Mouse (Mus musculus): Measurements from ENCODE around the gene Zbtb12. TPM values are rescaled to one million over a fixed set of nuclear protein-coding genes. Genes with fewer than 3 reads are reported as not detected.
"Not testable (repeated sequence)": the region's sequence is repeated elsewhere in the genome, so short reads cannot be mapped to it uniquely, and the experiment has no call there.

Gene Zbtb12
- polyA plus RNA-seq, 1 experiment from 2014 or later = 1.9 TPM

DNA sequence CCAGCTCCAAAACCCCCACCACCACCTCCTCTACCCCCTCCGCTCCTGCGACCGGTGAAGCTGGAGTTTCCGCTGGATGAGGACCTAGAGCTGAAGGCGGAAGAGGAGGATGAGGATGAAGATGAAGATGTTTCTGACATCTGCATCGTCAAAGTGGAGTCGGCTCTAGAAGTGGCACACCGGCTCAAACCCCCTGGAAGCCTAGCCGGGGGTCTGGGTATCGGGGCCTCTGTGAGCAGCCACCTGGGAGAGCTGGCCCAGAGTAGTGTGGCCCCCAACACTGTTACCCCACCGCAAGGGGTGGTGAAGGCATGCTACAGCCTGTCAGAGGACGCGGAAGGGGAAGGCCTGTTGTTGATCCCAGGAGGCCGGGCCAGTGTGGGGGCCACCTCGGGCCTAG is 16.4 kb downstream of the Zbtb12 start:
- Histone ChIP-seq H3K27ac (replicated peaks; ENCODE audit: low read depth, low read length) (no peak overlapping the region), H3K4me2 (ENCODE audit: low read depth, severe bottlenecking) (peak overlapping the region; percentile 89), H3K9me3 (ENCODE audit: control insufficient read depth, low read length) (no peaks in the 10 kb centered on the region), H3K9ac (ENCODE audit: low read length) (peak overlapping the region; percentile 93), H3K4me1 (ENCODE audit: control insufficient read depth, insufficient read depth, low read length) (peaks cover 19% of the 10 kb centered on the region; the same call in 1 of the 2 replicates), H3K27me3 (ENCODE audit: control insufficient read depth, insufficient read depth, low read length) (no peaks in the 10 kb centered on the region), H3K36me3 (ENCODE audit: control insufficient read depth, insufficient read depth, low read length) (peaks cover 8% of the 10 kb centered on the region), H3K4me3 (ENCODE audit: low read depth, low read length) (peak overlapping the region; percentile 83)
- ATAC-seq (ENCODE audit: insufficient number of reproducible peaks, low FRiP score, low TSS enrichment, low read depth) = no peak
- no peak for DNase-seq (ENCODE audit: low spot score)
- WGBS = 97% methylated on average over 15 of the region's 15 CpGs

DNA sequence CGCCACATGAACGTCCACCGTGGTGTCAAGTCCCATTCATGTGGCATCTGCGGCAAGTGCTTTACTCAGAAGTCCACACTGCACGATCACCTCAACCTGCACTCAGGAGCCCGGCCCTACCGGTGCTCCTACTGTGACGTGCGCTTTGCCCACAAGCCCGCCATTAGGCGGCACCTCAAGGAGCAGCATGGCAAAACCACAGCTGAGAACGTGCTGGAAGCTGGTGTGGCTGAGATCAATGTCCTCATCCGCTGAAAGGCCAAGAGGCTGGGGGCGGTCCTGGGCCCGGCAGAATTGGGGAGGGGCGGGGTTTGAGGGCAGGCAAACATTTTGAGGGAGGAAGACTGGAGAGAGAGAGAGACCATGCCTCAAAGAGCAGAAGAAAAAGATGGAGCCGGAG is 17.1 kb downstream of the Zbtb12 start:
- Histone ChIP-seq H3K9me3 (ENCODE audit: control insufficient read depth, low read length) (no peaks in the 10 kb centered on the region), H3K36me3 (ENCODE audit: control insufficient read depth, insufficient read depth, low read length) (peaks cover 12% of the 10 kb centered on the region), H3K9ac (ENCODE audit: low read length) (no peak overlapping the region), H3K4me1 (ENCODE audit: control insufficient read depth, insufficient read depth, low read length) (peaks cover 19% of the 10 kb centered on the region; the same call in 1 of the 2 replicates), H3K4me2 (ENCODE audit: low read depth, severe bottlenecking) (no peak overlapping the region), H3K27ac (replicated peaks; ENCODE audit: low read depth, low read length) (no peak overlapping the region), H3K4me3 (ENCODE audit: low read depth, low read length) (peak overlapping the region; percentile 83; the same call in 1 of the 2 replicates), H3K27me3 (ENCODE audit: control insufficient read depth, insufficient read depth, low read length) (no peaks in the 10 kb centered on the region)
- no peak for ATAC-seq (ENCODE audit: insufficient number of reproducible peaks, low FRiP score, low TSS enrichment, low read depth)
- DNase-seq (ENCODE audit: low spot score) = no peak
- 91% methylated on average over 17 of the region's 17 CpGs for WGBS

- H3K36me3 ChIP-seq (ENCODE audit: control insufficient read depth, insufficient read depth, low read length) = peaks cover 15% of the 10 kb centered on the region
- peak overlapping the region; percentile 95; the same call in 1 of the 2 replicates for H3K27ac ChIP-seq (replicated peaks; ENCODE audit: low read depth, low read length)
- H3K27me3 ChIP-seq (ENCODE audit: control insufficient read depth, insufficient read depth, low read length) = no peaks in the 10 kb centered on the region
- peak overlapping the region; percentile 97 for H3K9ac ChIP-seq (ENCODE audit: low read length)
- DNase-seq (ENCODE audit: low spot score) (no peak), ATAC-seq (ENCODE audit: insufficient number of reproducible peaks, low FRiP score, low TSS enrichment, low read depth) (no peak)
- peak overlapping the region; percentile 69 for H3K4me3 ChIP-seq (ENCODE audit: low read depth, low read length)
- peak overlapping the region; percentile 94 for H3K4me2 ChIP-seq (ENCODE audit: low read depth, severe bottlenecking)
- 22% methylated on average over 10 of the region's 10 CpGs for WGBS
- peaks cover 19% of the 10 kb centered on the region; the same call in 1 of the 2 replicates for H3K4me1 ChIP-seq (ENCODE audit: control insufficient read depth, insufficient read depth, low read length)
- no peaks in the 10 kb centered on the region for H3K9me3 ChIP-seq (ENCODE audit: control insufficient read depth, low read length)
These were observed 18.3 kb downstream of the Zbtb12 start for GRCm38 (mm10) chr17:34897373-34898159.

GRCm38 (mm10) chr17:34898160-34898586 is 18.9 kb downstream of the Zbtb12 start, which contains the start of the genes C2 and Ehmt2:
Gene C2 (minus strand): TSS chr17:34898265.
Gene Ehmt2 (plus strand): TSS chr17:34898469.
- Histone ChIP-seq H3K27ac (replicated peaks; ENCODE audit: low read depth, low read length) (peak within 1 kb of the TSS; percentile 95), H3K4me3 (ENCODE audit: low read depth, low read length) (peak within 1 kb of the TSS; percentile 69), H3K4me2 (ENCODE audit: low read depth, severe bottlenecking) (peak within 1 kb of the TSS; percentile 94), H3K36me3 (ENCODE audit: control insufficient read depth, insufficient read depth, low read length) (peaks cover 20% of the 10 kb centered on the region), H3K4me1 (ENCODE audit: control insufficient read depth, insufficient read depth, low read length) (peaks cover 19% of the 10 kb centered on the region; the same call in 1 of the 2 replicates), H3K27me3 (ENCODE audit: control insufficient read depth, insufficient read depth, low read length) (no peaks in the 10 kb centered on the region), H3K9me3 (ENCODE audit: control insufficient read depth, low read length) (no peaks in the 10 kb centered on the region), H3K9ac (ENCODE audit: low read length) (peak within 1 kb of the TSS; percentile 97)
- peak; percentile 87 for DNase-seq (ENCODE audit: low spot score)
- ATAC-seq (ENCODE audit: insufficient number of reproducible peaks, low FRiP score, low TSS enrichment, low read depth) = no peak
- WGBS = under 1% methylated on average over 25 of the region's 44 CpGs

- no peaks in the 10 kb centered on the region for H3K27me3 ChIP-seq (ENCODE audit: control insufficient read depth, insufficient read depth, low read length)
- H3K9me3 ChIP-seq (ENCODE audit: control insufficient read depth, low read length) = no peaks in the 10 kb centered on the region
- peak overlapping the region; percentile 94 for H3K4me2 ChIP-seq (ENCODE audit: low read depth, severe bottlenecking)
- peak overlapping the region; percentile 95 for H3K27ac ChIP-seq (replicated peaks; ENCODE audit: low read depth, low read length)
- H3K36me3 ChIP-seq (ENCODE audit: control insufficient read depth, insufficient read depth, low read length) = peaks cover 23% of the 10 kb centered on the region
- H3K4me1 ChIP-seq (ENCODE audit: control insufficient read depth, insufficient read depth, low read length) = peaks cover 16% of the 10 kb centered on the region; the same call in 1 of the 2 replicates
- 0% methylated on average over 10 of the region's 47 CpGs for WGBS
- peak overlapping the region; percentile 97 for H3K9ac ChIP-seq (ENCODE audit: low read length)
- ATAC-seq (ENCODE audit: insufficient number of reproducible peaks, low FRiP score, low TSS enrichment, low read depth) (no peak), DNase-seq (ENCODE audit: low spot score) (peak; percentile 70)
- H3K4me3 ChIP-seq (ENCODE audit: low read depth, low read length) = peak overlapping the region; percentile 69
These were observed 19.4 kb downstream of the Zbtb12 start for GRCm38 (mm10) chr17:34898706-34899052.

- H3K4me3 ChIP-seq (ENCODE audit: low read depth, low read length) = peak overlapping the region; percentile 69
- ATAC-seq (ENCODE audit: insufficient number of reproducible peaks, low FRiP score, low TSS enrichment, low read depth) = no peak
- WGBS = under 1% methylated on average over 40 of the region's 45 CpGs
- H3K27ac ChIP-seq (replicated peaks; ENCODE audit: low read depth, low read length) = peak overlapping the region; percentile 95
- H3K27me3 ChIP-seq (ENCODE audit: control insufficient read depth, insufficient read depth, low read length) = no peaks in the 10 kb centered on the region
- H3K36me3 ChIP-seq (ENCODE audit: control insufficient read depth, insufficient read depth, low read length) = peaks cover 23% of the 10 kb centered on the region
- H3K9ac ChIP-seq (ENCODE audit: low read length) = peak overlapping the region; percentile 97
- DNase-seq (ENCODE audit: low spot score) = peak; percentile 54
- H3K4me2 ChIP-seq (ENCODE audit: low read depth, severe bottlenecking) = peak overlapping the region; percentile 94
- H3K9me3 ChIP-seq (ENCODE audit: control insufficient read depth, low read length) = no peaks in the 10 kb centered on the region
- H3K4me1 ChIP-seq (ENCODE audit: control insufficient read depth, insufficient read depth, low read length) = peaks cover 12% of the 10 kb centered on the region; the same call in 1 of the 2 replicates
These were observed 20.0 kb downstream of the Zbtb12 start for GRCm38 (mm10) chr17:34899053-34899889.

DNA sequence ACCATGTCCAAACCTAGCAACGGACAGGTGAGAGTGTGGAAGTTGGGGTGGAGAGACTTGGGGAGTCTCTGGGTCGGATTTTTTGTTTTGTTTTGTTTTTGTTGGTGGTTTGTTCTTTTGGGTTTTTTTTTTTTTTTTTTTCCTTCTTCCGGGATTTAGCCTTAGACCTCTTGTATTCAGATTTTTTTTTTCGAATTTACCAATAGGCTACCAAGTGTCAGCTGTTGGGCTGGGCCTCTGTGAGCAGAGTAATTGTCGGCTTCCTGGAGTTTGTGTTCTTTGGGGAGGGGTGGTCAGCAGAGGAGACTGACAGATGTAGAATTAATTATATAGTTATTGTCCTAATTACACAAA is 20.6 kb downstream of the Zbtb12 start:
- ATAC-seq (ENCODE audit: insufficient number of reproducible peaks, low FRiP score, low TSS enrichment, low read depth) (no peak), DNase-seq (ENCODE audit: low spot score) (no peak)
- Histone ChIP-seq H3K4me2 (ENCODE audit: low read depth, severe bottlenecking) (peak overlapping the region; percentile 94), H3K9ac (ENCODE audit: low read length) (peak overlapping the region; percentile 97), H3K27me3 (ENCODE audit: control insufficient read depth, insufficient read depth, low read length) (no peaks in the 10 kb centered on the region), H3K36me3 (ENCODE audit: control insufficient read depth, insufficient read depth, low read length) (peaks cover 27% of the 10 kb centered on the region), H3K4me1 (ENCODE audit: control insufficient read depth, insufficient read depth, low read length) (peaks cover 12% of the 10 kb centered on the region; the same call in 1 of the 2 replicates), H3K4me3 (ENCODE audit: low read depth, low read length) (peak overlapping the region; percentile 69), H3K9me3 (ENCODE audit: control insufficient read depth, low read length) (no peaks in the 10 kb centered on the region), H3K27ac (replicated peaks; ENCODE audit: low read depth, low read length) (peak overlapping the region; percentile 95)
- WGBS = 6% methylated on average over 5 of the region's 5 CpGs

GRCm38 (mm10) chr17:34900826-34901225 is 21.5 kb downstream of the Zbtb12 start:
- Histone ChIP-seq H3K4me1 (ENCODE audit: control insufficient read depth, insufficient read depth, low read length) (peaks cover 12% of the 10 kb centered on the region; the same call in 1 of the 2 replicates), H3K36me3 (ENCODE audit: control insufficient read depth, insufficient read depth, low read length) (peaks cover 34% of the 10 kb centered on the region)
- not testable (repeated sequence) for ATAC-seq (ENCODE audit: insufficient number of reproducible peaks, low FRiP score, low TSS enrichment, low read depth); H3K27me3 ChIP-seq (ENCODE audit: control insufficient read depth, insufficient read depth, low read length); H3K27ac ChIP-seq (replicated peaks; ENCODE audit: low read depth, low read length); H3K9me3 ChIP-seq (ENCODE audit: control insufficient read depth, low read length); H3K4me2 ChIP-seq (ENCODE audit: low read depth, severe bottlenecking); DNase-seq (ENCODE audit: low spot score); H3K4me3 ChIP-seq (ENCODE audit: low read depth, low read length); H3K9ac ChIP-seq (ENCODE audit: low read length)
